Mouse (Mus musculus): ENCODE measurements around the gene Plekha3. TPM values are rescaled to one million over a fixed set of nuclear protein-coding genes. Genes with fewer than 3 reads are reported as not detected.

The Plekha3 gene
- polyA plus RNA-seq, 2 experiments: 3.1 to 3.9 TPM

DNA sequence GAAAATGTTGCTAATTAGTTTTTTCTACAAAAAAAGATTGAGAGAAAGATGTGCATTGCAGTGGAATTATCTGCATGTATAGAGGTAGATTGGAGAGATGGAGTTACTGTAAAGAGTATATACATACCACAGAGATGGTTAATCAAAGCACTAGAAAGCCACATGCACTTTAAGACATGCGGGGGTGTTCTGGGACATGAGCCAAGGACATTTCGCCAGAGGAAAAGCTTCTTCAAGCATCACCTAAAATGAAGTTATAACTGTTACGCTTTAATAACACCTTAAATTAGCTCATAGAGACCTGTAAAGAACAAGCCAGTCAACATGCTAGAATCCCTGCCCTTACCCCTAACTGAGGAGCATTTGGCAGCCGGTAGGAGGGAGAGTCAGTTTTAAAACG, 7.9 kb upstream of the Plekha3 start:
- no peaks in the 10 kb centered on the region for H3K36me3 ChIP-seq (replicated peaks; ENCODE audit: control insufficient read depth, insufficient read depth, low read depth)
- TF ChIP-seq EP300 (IDR thresholded peaks at IDR 0.05; ENCODE audit: low read depth): no peak
- H3K4me2 ChIP-seq (ENCODE audit: low read depth): no peak overlapping the region
- no peak overlapping the region for H3K4me3 ChIP-seq (ENCODE audit: insufficient read depth in 1 of 2, low read depth in 2 of 2, low read length in 2 of 2)
- 76% methylated on average over 5 of the region's 5 CpGs for WGBS (ENCODE audit: insufficient replicate concordance)
- no peak for DNase-seq (ENCODE audit: low read depth in 3 of 3, low spot score in 3 of 3)
- no peak overlapping the region for H3K9ac ChIP-seq (replicated peaks)
- no peak overlapping the region for H3K27ac ChIP-seq
- peaks cover 4 to 5% of the 10 kb centered on the region in 2 experiments; a peak in 3 of 4 replicates for H3K4me1 ChIP-seq (replicated peaks; ENCODE audit: control insufficient read depth in 2 of 2, insufficient read depth in 2 of 2, low read length in 1 of 2)
- H3K9me3 ChIP-seq (ENCODE audit: control insufficient read depth, low read length): no peaks in the 10 kb centered on the region
- ATAC-seq (ENCODE audit: insufficient read depth): no peak
- no peaks in the 10 kb centered on the region for H3K27me3 ChIP-seq (ENCODE audit: control insufficient read depth, insufficient read depth, low read length)

DNA sequence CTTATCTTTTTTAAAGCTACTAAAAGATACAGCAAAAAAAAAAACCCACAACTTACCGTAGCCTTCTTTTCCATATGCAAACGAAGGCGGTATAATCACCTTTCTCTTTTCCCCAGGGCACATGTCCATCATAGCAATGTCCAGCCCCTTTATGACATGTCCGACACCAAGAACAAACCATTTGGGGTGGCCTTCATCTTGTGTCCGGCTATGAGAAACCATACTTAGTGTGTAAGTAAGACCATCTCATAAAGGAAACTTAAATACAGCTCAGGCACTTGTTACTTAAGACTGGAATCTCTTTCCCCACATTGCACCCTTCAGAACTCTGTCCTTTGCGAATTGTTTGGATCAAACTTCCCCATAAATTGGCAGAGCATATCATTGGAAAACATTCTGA, 3.4 kb upstream of the Plekha3 start:
- peak overlapping the region; percentile 70; the same call in 1 of the 2 replicates for H3K9ac ChIP-seq (replicated peaks)
- H3K27me3 ChIP-seq (ENCODE audit: control insufficient read depth, insufficient read depth, low read length): no peaks in the 10 kb centered on the region
- no peaks in the 10 kb centered on the region for H3K36me3 ChIP-seq (replicated peaks; ENCODE audit: control insufficient read depth, insufficient read depth, low read depth)
- ATAC-seq (ENCODE audit: insufficient read depth) (no peak), DNase-seq (ENCODE audit: low read depth in 3 of 3, low spot score in 3 of 3) (no peak)
- H3K4me1 ChIP-seq (replicated peaks; ENCODE audit: control insufficient read depth in 2 of 2, insufficient read depth in 2 of 2, low read length in 1 of 2): peaks cover 10 to 14% of the 10 kb centered on the region in 2 experiments
- H3K9me3 ChIP-seq (ENCODE audit: control insufficient read depth, low read length): no peaks in the 10 kb centered on the region
- no peak overlapping the region for H3K27ac ChIP-seq
- peak overlapping the region in 1 of 2 experiments; percentile 56; a peak in 2 of 4 replicates for H3K4me3 ChIP-seq (ENCODE audit: insufficient read depth in 1 of 2, low read depth in 2 of 2, low read length in 2 of 2)
- 70% methylated on average over 6 of the region's 6 CpGs for WGBS (ENCODE audit: insufficient replicate concordance)
- peak overlapping the region; percentile 88 for H3K4me2 ChIP-seq (ENCODE audit: low read depth)
- TF ChIP-seq CTCF (IDR thresholded peaks at IDR 0.05; ENCODE audit: low read depth) (no peak), EP300 (IDR thresholded peaks at IDR 0.05; ENCODE audit: low read depth) (no peak)

DNA sequence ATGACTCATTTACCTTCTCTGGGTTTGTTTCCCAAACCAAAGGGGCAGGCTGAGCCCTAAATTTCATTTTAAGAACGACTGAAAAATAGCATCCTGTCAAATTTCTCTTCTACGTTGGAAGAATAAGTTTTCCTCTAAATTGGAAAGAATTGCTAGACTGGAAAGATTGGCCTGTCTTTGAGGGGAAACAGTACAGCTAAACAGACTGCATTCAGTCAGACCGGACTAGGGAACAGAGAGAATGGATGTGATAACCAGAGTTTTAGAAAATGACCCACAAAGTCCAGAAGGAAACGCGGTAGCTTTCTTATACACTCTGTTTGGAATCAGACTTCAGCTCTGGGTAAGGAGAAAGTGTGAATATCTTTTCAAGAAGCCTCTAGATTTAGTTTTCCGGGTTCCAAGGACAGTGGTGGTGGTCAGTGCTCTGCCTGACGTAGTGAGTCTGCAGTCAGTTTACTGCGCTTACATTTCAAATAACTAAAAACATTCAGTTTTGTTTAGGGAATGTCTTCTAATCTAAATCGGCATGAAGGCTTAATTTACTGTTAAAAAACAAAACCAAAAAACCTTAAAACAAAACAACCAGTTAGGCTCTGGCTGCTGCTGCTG, 2.8 kb upstream of the Plekha3 start:
- 17% methylated on average over 9 of the region's 9 CpGs for WGBS (ENCODE audit: insufficient replicate concordance)
- H3K4me2 ChIP-seq (ENCODE audit: low read depth): peak overlapping the region; percentile 88
- H3K27me3 ChIP-seq (ENCODE audit: control insufficient read depth, insufficient read depth, low read length): no peaks in the 10 kb centered on the region
- peak overlapping the region; percentile 70 for H3K9ac ChIP-seq (replicated peaks)
- H3K9me3 ChIP-seq (ENCODE audit: control insufficient read depth, low read length): no peaks in the 10 kb centered on the region
- ATAC-seq (ENCODE audit: insufficient read depth) (no peak), DNase-seq (ENCODE audit: low read depth in 3 of 3, low spot score in 3 of 3) (no peak)
- peak overlapping the region; percentile 29; the same call in 1 of the 2 replicates for H3K27ac ChIP-seq
- TF ChIP-seq CTCF (IDR thresholded peaks at IDR 0.05; ENCODE audit: low read depth) (no peak), EP300 (IDR thresholded peaks at IDR 0.05; ENCODE audit: low read depth) (no peak)
- peaks cover 10 to 17% of the 10 kb centered on the region in 2 experiments for H3K4me1 ChIP-seq (replicated peaks; ENCODE audit: control insufficient read depth in 2 of 2, insufficient read depth in 2 of 2, low read length in 1 of 2)
- H3K4me3 ChIP-seq (ENCODE audit: insufficient read depth in 1 of 2, low read depth in 2 of 2, low read length in 2 of 2): peak overlapping the region; percentile 56 to 58
- no peaks in the 10 kb centered on the region for H3K36me3 ChIP-seq (replicated peaks; ENCODE audit: control insufficient read depth, insufficient read depth, low read depth)

DNA sequence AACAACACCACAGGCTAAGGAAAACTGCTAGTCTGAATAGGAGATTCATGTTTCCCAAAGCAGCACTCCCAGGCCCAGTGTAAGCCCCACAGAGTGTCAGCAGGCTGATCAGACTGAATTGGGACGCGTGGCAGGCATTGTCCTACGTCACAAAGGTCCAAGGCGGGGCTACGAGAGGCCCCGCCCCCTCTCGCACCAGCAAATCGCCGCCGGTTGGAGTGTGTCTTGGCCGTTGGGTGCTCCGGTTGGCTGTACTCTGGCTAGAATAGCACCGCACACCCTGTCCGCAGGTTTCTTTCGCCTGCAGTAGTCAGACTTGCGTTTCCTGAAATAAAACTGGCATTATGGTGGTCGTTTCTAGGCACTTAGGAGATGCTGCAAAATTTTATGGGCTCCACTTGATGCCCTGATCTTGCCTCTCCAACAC, 2.1 kb upstream of the Plekha3 start, which contains the start of gene Fkbp7:
Fkbp7 (minus strand) TSS at position 151 of the 427 bp plus-strand sequence.
- Histone ChIP-seq H3K4me1 (replicated peaks; ENCODE audit: control insufficient read depth in 2 of 2, insufficient read depth in 2 of 2, low read length in 1 of 2) (peaks cover 10 to 17% of the 10 kb centered on the region in 2 experiments), H3K36me3 (replicated peaks; ENCODE audit: control insufficient read depth, insufficient read depth, low read depth) (no peaks in the 10 kb centered on the region), H3K27me3 (ENCODE audit: control insufficient read depth, insufficient read depth, low read length) (no peaks in the 10 kb centered on the region), H3K4me3 (ENCODE audit: insufficient read depth in 1 of 2, low read depth in 2 of 2, low read length in 2 of 2) (peak within 1 kb of the TSS; percentile 56 to 58), H3K9me3 (ENCODE audit: control insufficient read depth, low read length) (no peaks in the 10 kb centered on the region), H3K9ac (replicated peaks) (peak within 1 kb of the TSS; percentile 70), H3K27ac (peak within 1 kb of the TSS; percentile 29), H3K4me2 (ENCODE audit: low read depth) (peak within 1 kb of the TSS; percentile 88)
- peak; percentile 76 to 81 (median 79) for DNase-seq (ENCODE audit: low read depth in 3 of 3, low spot score in 3 of 3)
- under 1% methylated on average over 17 of the region's 17 CpGs for WGBS (ENCODE audit: insufficient replicate concordance)
- TF ChIP-seq EP300 (IDR thresholded peaks at IDR 0.05; ENCODE audit: low read depth): no peak
- no peak for TF ChIP-seq CTCF (IDR thresholded peaks at IDR 0.05; ENCODE audit: low read depth)
- peak; percentile 87 for ATAC-seq (ENCODE audit: insufficient read depth)

DNA sequence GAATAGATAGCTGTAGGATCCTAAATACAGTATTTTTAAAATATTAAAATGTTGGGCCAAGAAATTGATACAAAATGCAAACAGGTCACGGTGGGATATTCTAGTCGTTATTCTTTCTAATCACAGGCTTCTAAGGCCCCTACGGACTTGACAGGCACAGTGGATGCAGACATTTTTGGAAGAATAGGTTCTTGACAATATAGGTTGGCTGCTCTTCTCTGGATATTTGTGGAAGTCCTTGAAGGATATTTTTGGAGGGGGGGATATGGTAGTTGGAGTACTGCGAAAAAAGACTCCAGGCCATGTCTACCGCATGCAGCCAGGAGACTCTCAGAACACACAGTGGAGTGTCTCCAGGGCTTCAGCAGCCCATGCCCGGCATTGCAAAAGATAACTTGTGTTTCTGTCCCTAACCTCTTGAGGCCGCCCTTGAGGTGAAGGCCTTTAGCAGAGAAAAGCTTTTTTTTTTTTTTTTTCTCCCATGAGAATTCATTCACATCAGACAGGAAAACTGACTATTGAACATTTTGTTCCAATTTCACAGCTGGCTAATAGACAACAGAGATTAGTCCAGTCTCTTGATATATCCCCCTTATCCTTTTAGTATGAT, 1.5 kb upstream of the Plekha3 start:
- Histone ChIP-seq H3K4me2 (ENCODE audit: low read depth) (peak overlapping the region; percentile 88), H3K9ac (replicated peaks) (no peak overlapping the region), H3K36me3 (replicated peaks; ENCODE audit: control insufficient read depth, insufficient read depth, low read depth) (no peaks in the 10 kb centered on the region), H3K4me1 (replicated peaks; ENCODE audit: control insufficient read depth in 2 of 2, insufficient read depth in 2 of 2, low read length in 1 of 2) (peaks cover 10 to 17% of the 10 kb centered on the region in 2 experiments), H3K9me3 (ENCODE audit: control insufficient read depth, low read length) (no peaks in the 10 kb centered on the region), H3K27ac (peak overlapping the region; percentile 25), H3K27me3 (ENCODE audit: control insufficient read depth, insufficient read depth, low read length) (no peaks in the 10 kb centered on the region), H3K4me3 (ENCODE audit: insufficient read depth in 1 of 2, low read depth in 2 of 2, low read length in 2 of 2) (peak overlapping the region in 1 of 2 experiments; percentile 56; a peak in 2 of 4 replicates)
- ATAC-seq (ENCODE audit: insufficient read depth): peak; percentile 26; the same call in 1 of the 2 replicates
- TF ChIP-seq EP300 (IDR thresholded peaks at IDR 0.05; ENCODE audit: low read depth) (no peak), CTCF (IDR thresholded peaks at IDR 0.05; ENCODE audit: low read depth) (peak; percentile 59)
- DNase-seq (ENCODE audit: low read depth in 3 of 3, low spot score in 3 of 3): peak; percentile 45 to 53 (median 47)
- 30% methylated on average over 7 of the region's 7 CpGs for WGBS (ENCODE audit: insufficient replicate concordance)
